Comparison of ENCODE assay signal across 12 mouse cellular contexts in the genomic region with DNA sequence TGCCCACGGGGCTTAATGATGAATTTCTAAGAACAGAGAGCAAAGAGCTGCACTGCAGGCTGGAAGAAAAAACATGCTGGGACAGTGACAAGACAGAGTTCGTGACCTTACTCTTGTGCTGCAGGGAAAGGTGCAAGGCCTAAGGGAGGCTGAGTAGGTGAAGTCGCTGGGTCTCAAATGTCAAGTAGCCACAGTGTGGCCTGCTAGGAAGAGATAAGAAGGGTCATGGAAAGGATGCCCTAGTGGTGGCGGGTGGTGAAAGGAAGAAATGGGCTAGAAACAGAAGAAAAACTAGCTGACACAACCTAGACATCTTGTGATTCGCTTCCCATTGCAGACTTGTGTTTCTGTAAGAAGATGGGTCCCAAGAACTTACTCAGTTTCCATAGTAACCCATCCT.
"Had no signal": no experiment of that assay in that cellular context is flagged by ENCODE, and none has a peak within 500 bp of the region (broad histone marks: within the 10 kb centered on the region; RNA-seq: fewer than 3 reads in every experiment).

No protein-coding gene starts in this region.

- H3K4me1 ChIP-seq: kidney, embryonic 15.5 days; liver, embryonic 15.5 days; neural tube, embryonic 12.5 days had no signal

- H3K4me2 ChIP-seq: kidney, embryonic 15.5 days; limb, embryonic 13.5 days; liver, embryonic 15.5 days; lung, embryonic 14.5 days; neural tube, embryonic 12.5 days had no signal

- H3K27ac ChIP-seq: kidney, embryonic 15.5 days; limb, embryonic 13.5 days; liver, embryonic 15.5 days; macrophage; neural tube, embryonic 12.5 days; stomach, postnatal 0 days had no signal

- H3K27me3 ChIP-seq: kidney, embryonic 15.5 days; limb, embryonic 13.5 days; liver, embryonic 15.5 days; neural tube, embryonic 12.5 days had no signal

- H3K9ac ChIP-seq: kidney, embryonic 15.5 days; limb, embryonic 13.5 days; liver, embryonic 15.5 days; lung, embryonic 14.5 days; neural tube, embryonic 12.5 days had no signal

- H3K9me3 ChIP-seq: kidney, embryonic 15.5 days; limb, embryonic 13.5 days; liver, embryonic 15.5 days; neural tube, embryonic 12.5 days had no signal

- H3K4me3 ChIP-seq: kidney, embryonic 15.5 days; limb, embryonic 13.5 days; liver, embryonic 15.5 days; neural tube, embryonic 12.5 days had no signal

- DNase-seq: kidney, postnatal 14 days; left cerebral cortex, postnatal 4 days; lung, embryonic 14.5 days; lung, postnatal 10 days; midbrain, embryonic 14.5 days; thymus, postnatal 4 days had no signal

- H3K36me3 ChIP-seq: kidney, embryonic 15.5 days; limb, embryonic 13.5 days; liver, embryonic 15.5 days; neural tube, embryonic 12.5 days had no signal
